Mouse (Mus musculus): Measurements from ENCODE around the gene Tet2. TPM values are rescaled to one million over a fixed set of nuclear protein-coding genes. Genes with fewer than 3 reads are reported as not detected.
A peak's percentile ranks its signal among the peaks of the same experiment; 100 is the strongest.
"Not testable (repeated sequence)": the region's sequence is repeated elsewhere in the genome, so short reads cannot be mapped to it uniquely, and the experiment has no call there.

The Tet2 gene
- polyA plus RNA-seq (2015; fragmentation: Nextera tagmentation; extraction: Ambion mirVana) = 14.5 and 17.2 TPM in 2 replicates

DNA sequence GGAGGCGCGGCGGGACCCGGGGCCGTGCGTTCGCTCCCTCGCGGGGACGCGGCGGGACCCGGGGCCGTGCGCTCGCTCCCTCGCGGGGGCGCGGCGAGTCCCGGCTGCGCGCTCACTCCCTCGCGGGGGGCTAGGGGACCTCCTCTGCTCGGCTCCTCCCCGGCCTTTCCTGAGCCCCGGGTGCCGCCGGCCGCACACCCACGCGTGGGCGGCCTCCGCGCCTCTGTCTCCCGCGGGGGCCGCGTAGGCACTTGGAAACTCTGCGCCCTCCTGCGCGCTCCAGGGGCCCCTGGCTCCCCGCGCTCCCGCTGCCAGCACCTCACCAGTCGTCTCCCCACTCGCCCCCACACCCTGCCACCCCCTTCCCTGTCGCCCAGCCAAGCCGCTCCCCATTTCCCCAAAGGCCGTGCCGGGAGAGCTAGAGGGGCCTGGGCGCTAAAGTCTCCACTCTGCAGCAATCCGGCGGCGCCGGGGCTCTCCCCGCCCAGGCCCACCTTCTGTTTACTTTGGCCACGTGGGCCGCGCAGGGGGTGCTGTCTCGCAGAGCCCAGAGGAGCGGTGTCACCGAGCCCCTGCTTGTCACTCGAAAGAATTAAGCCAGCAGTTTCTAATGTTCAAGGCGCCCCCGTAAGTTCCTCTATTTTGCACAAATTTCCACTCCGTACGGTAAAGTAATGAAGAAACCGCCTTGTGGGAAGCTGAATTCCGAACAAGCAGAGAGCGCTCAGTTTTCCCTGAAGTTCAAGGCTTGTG lies at the start of gene Tet2:
Gene Tet2 (minus strand): TSS at position 589 of the 753 bp plus-strand sequence.
- H3K9me3 ChIP-seq = no peaks in the 10 kb centered on the region
- ATAC-seq (ENCODE audit: insufficient read depth, low FRiP score, low read depth) = peak; percentile 60
- H3K4me1 ChIP-seq = no peaks in the 10 kb centered on the region
- H3K4me2 ChIP-seq = peak within 1 kb of the TSS; percentile 59
- H3K4me3 ChIP-seq (replicated peaks) = peak within 1 kb of the TSS; percentile 83
- under 1% methylated on average over 71 of the region's 73 CpGs for WGBS
- no peaks in the 10 kb centered on the region for H3K27me3 ChIP-seq (replicated peaks)
- H3K36me3 ChIP-seq = no peaks in the 10 kb centered on the region
- peak within 1 kb of the TSS; percentile 71 for H3K9ac ChIP-seq
- H3K27ac ChIP-seq = peak within 1 kb of the TSS; percentile 98

DNA sequence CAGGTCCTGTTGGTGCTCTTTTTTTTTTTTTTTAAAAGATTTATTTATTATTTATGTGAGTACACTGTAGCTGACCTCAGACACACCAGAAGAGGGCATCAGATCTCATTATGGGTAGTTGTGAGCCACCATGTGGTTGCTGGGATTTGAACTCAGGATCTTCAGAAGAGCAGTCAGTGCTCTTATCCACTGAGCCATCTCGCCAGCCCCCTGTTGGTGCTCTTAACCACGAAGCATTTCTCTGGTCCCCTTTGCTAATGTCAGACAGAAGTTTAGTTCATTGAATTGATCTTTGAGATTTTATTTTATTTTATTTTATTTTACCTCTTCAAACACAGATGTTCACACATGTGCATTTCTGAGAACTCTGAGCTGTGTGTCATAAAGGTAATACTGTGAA lies 48.1 kb upstream of the Tet2 start:
- H3K36me3 ChIP-seq; H3K9ac ChIP-seq; H3K27me3 ChIP-seq (replicated peaks); H3K9me3 ChIP-seq; H3K4me1 ChIP-seq; H3K27ac ChIP-seq; H3K4me3 ChIP-seq (replicated peaks); ATAC-seq (ENCODE audit: insufficient read depth, low FRiP score, low read depth); H3K4me2 ChIP-seq: not testable (repeated sequence)
- WGBS = 80% methylated on average over 2 of the region's 2 CpGs

DNA sequence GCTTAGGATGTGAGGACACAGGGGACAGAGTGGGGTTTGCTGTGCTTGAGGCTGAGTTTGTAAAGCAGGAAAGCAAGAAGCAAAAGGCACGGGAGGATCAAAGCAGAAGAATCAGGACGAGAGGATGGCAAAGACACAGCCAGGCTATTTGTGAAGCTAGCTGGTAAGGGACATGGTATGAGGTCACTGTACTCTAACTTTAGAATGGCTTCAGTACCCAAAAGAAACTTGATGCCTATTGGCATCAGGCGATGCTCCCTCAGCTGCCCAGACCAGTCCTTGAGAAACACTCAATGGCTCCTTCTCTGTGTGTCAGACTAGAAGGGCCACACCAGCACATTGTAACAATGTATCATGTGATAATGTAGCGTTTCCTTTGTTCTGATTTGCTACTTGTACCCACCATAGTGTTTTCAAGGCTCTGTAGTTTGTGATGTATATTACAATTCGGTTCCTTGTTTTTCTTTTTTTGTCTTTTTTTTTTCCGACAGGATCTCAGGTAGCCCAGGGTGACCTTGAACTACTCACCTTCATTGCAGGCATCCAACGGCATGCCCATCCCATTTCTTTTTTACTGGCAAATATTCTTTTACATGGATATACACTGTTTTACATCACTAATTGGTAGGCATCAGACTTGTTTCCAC lies 45.7 kb upstream of the Tet2 start:
- ATAC-seq (ENCODE audit: insufficient read depth, low FRiP score, low read depth) = no peak
- 82% methylated on average over 7 of the region's 7 CpGs for WGBS
- Histone ChIP-seq H3K4me3 (replicated peaks) (no peak overlapping the region), H3K27ac (no peak overlapping the region), H3K4me1 (no peaks in the 10 kb centered on the region), H3K4me2 (no peak overlapping the region), H3K9me3 (no peaks in the 10 kb centered on the region), H3K9ac (no peak overlapping the region), H3K27me3 (replicated peaks) (no peaks in the 10 kb centered on the region), H3K36me3 (no peaks in the 10 kb centered on the region)

- 78% methylated on average over 2 of the region's 2 CpGs for whole genome bisulfite sequencing
- H3K4me1 ChIP-seq = no peaks in the 10 kb centered on the region
- H3K27me3 ChIP-seq (replicated peaks) = no peaks in the 10 kb centered on the region
- H3K9me3 ChIP-seq = no peaks in the 10 kb centered on the region
- H3K27ac ChIP-seq = no peak overlapping the region
- H3K4me3 ChIP-seq (replicated peaks) = no peak overlapping the region
- no peak overlapping the region for H3K9ac ChIP-seq
- no peak for ATAC-seq (ENCODE audit: insufficient read depth, low FRiP score, low read depth)
- no peak overlapping the region for H3K4me2 ChIP-seq
- H3K36me3 ChIP-seq = no peaks in the 10 kb centered on the region
Measured at GRCm38 (mm10) chr3:133585010-133585409, 40.1 kb upstream of the Tet2 start.

- Histone ChIP-seq H3K27me3 (replicated peaks) (no peaks in the 10 kb centered on the region), H3K4me3 (replicated peaks) (no peak overlapping the region), H3K27ac (no peak overlapping the region), H3K4me2 (no peak overlapping the region), H3K9ac (no peak overlapping the region), H3K4me1 (no peaks in the 10 kb centered on the region), H3K36me3 (no peaks in the 10 kb centered on the region), H3K9me3 (no peaks in the 10 kb centered on the region)
- 83% methylated on average over 9 of the region's 9 CpGs for WGBS
- ATAC-seq (ENCODE audit: insufficient read depth, low FRiP score, low read depth) = no peak
Measured at GRCm38 (mm10) chr3:133583411-133584025, 38.6 kb upstream of the Tet2 start.

DNA sequence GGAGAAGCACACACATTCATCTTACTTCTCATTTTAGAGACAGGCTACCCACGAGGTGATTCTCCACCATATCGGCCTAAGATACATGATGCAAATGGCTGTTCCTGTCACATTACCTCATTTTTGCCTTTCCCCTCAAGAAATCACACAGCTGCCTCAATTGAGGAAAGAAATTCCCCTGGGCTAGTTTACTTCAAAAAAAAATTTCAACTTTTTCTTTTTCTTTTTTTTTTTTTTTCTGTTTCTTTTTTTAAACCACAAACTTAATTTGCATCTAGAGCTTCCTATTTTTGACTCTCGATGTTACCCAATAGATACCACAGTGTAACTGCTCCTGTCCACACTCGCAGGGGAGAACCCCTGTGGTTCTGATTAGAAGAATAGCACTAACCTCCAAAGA lies 38.0 kb upstream of the Tet2 start:
- H3K9ac ChIP-seq = no peak overlapping the region
- no peaks in the 10 kb centered on the region for H3K27me3 ChIP-seq (replicated peaks)
- no peaks in the 10 kb centered on the region for H3K9me3 ChIP-seq
- WGBS = 65% methylated on average over 4 of the region's 4 CpGs
- H3K4me1 ChIP-seq = no peaks in the 10 kb centered on the region
- no peak overlapping the region for H3K4me3 ChIP-seq (replicated peaks)
- H3K36me3 ChIP-seq = no peaks in the 10 kb centered on the region
- no peak overlapping the region for H3K4me2 ChIP-seq
- H3K27ac ChIP-seq = no peak overlapping the region
- ATAC-seq (ENCODE audit: insufficient read depth, low FRiP score, low read depth) = no peak

- Histone ChIP-seq H3K27me3 (replicated peaks) (no peaks in the 10 kb centered on the region), H3K27ac (no peak overlapping the region), H3K4me3 (replicated peaks) (no peak overlapping the region), H3K4me2 (no peak overlapping the region), H3K9me3 (no peaks in the 10 kb centered on the region), H3K9ac (no peak overlapping the region), H3K36me3 (no peaks in the 10 kb centered on the region), H3K4me1 (no peaks in the 10 kb centered on the region)
- ATAC-seq (ENCODE audit: insufficient read depth, low FRiP score, low read depth) = no peak
- WGBS = 79% methylated on average over 5 of the region's 5 CpGs
Measured at GRCm38 (mm10) chr3:133582096-133582495, 37.2 kb upstream of the Tet2 start.

GRCm38 (mm10) chr3:133581541-133581940 lies 36.6 kb upstream of the Tet2 start:
- 80% methylated on average over 4 of the region's 4 CpGs for WGBS
- H3K4me3 ChIP-seq (replicated peaks) = no peak overlapping the region
- no peaks in the 10 kb centered on the region for H3K36me3 ChIP-seq
- H3K4me1 ChIP-seq = no peaks in the 10 kb centered on the region
- H3K27me3 ChIP-seq (replicated peaks) = no peaks in the 10 kb centered on the region
- H3K27ac ChIP-seq = no peak overlapping the region
- no peak overlapping the region for H3K4me2 ChIP-seq
- no peak overlapping the region for H3K9ac ChIP-seq
- no peaks in the 10 kb centered on the region for H3K9me3 ChIP-seq
- ATAC-seq (ENCODE audit: insufficient read depth, low FRiP score, low read depth) = no peak

DNA sequence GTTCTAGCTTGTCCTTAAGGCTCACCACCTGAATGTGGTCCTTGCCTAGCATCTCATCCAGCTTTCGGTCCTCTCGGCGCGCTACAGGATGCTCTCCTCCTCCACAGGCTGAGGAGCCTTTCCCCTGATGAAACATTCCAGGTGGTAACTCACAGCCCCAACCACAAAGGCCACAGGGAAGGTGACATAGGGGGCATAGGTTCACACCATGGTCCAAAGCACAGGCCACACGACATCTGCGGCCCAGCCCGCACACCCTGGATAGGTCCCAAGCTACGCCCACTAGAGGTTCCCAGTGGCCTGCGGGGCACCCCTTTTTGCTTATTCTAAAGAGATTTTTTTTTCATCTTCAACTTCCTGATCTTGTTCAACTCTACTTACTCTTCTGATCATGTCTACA lies 34.7 kb upstream of the Tet2 start:
- H3K9me3 ChIP-seq = no peaks in the 10 kb centered on the region
- no peak overlapping the region for H3K27ac ChIP-seq
- no peaks in the 10 kb centered on the region for H3K36me3 ChIP-seq
- no peak overlapping the region for H3K9ac ChIP-seq
- no peaks in the 10 kb centered on the region for H3K27me3 ChIP-seq (replicated peaks)
- WGBS = 90% methylated on average over 9 of the region's 9 CpGs
- no peak for ATAC-seq (ENCODE audit: insufficient read depth, low FRiP score, low read depth)
- no peak overlapping the region for H3K4me2 ChIP-seq
- no peaks in the 10 kb centered on the region for H3K4me1 ChIP-seq
- no peak overlapping the region for H3K4me3 ChIP-seq (replicated peaks)

DNA sequence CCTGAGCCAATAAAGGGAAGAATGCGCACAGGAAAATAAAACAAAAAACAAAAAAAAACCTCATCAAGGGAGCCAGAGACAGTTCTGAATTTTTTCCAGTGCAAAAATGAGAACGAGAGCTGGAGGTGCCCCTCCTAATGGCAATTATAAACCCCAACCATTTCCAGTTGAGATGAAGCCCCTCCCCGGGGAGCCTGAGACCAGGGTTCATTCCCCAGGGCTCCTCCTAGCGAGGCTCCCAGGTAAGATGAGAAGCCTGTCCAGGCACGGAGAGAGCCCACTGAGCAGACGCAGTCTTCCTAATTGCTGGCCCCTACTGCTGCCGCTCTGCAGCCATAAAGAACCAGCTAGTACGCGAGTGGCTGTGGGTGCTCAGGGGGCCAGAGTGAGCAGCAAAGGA lies 34.2 kb upstream of the Tet2 start:
- Histone ChIP-seq H3K27ac (no peak overlapping the region), H3K9me3 (no peaks in the 10 kb centered on the region), H3K4me2 (no peak overlapping the region), H3K27me3 (replicated peaks) (no peaks in the 10 kb centered on the region), H3K36me3 (no peaks in the 10 kb centered on the region), H3K4me1 (no peaks in the 10 kb centered on the region), H3K9ac (no peak overlapping the region), H3K4me3 (replicated peaks) (no peak overlapping the region)
- WGBS = 51% methylated on average over 9 of the region's 9 CpGs
- ATAC-seq (ENCODE audit: insufficient read depth, low FRiP score, low read depth) = no peak

GRCm38 (mm10) chr3:133574969-133575368 lies 30.0 kb upstream of the Tet2 start:
- Histone ChIP-seq H3K9me3 (no peaks in the 10 kb centered on the region), H3K9ac (no peak overlapping the region), H3K27me3 (replicated peaks) (no peaks in the 10 kb centered on the region), H3K4me1 (no peaks in the 10 kb centered on the region), H3K27ac (no peak overlapping the region), H3K4me3 (replicated peaks) (no peak overlapping the region), H3K4me2 (no peak overlapping the region), H3K36me3 (no peaks in the 10 kb centered on the region)
- WGBS = 76% methylated on average over 6 of the region's 6 CpGs
- no peak for ATAC-seq (ENCODE audit: insufficient read depth, low FRiP score, low read depth)

DNA sequence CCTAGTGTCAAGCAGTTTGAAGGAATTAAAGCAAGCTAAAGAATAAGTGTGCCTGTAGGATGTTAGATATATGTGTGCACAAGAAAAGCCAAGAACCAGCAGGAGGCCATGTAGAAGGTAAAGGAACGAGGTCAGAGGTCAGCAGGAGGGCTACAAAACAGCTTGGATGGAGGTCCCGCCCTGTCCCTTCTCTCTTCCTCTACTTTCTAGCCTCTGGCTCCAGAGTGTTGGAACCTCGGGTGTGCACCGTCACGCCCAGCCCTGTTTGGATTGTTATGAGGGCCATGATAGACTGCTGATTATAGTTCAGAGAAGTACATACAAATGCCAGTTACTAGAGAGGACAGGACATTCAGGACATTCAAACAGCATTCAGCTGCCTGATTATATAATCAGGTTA lies 27.0 kb upstream of the Tet2 start:
- WGBS = 68% methylated on average over 5 of the region's 5 CpGs

More for the DNA sequence above, 27.0 kb upstream of the Tet2 start:
- H3K4me2 ChIP-seq = no peak overlapping the region
- no peak for ATAC-seq (ENCODE audit: insufficient read depth, low FRiP score, low read depth)
- no peaks in the 10 kb centered on the region for H3K4me1 ChIP-seq
- H3K4me3 ChIP-seq (replicated peaks) = no peak overlapping the region
- H3K36me3 ChIP-seq = no peaks in the 10 kb centered on the region
- H3K9me3 ChIP-seq = no peaks in the 10 kb centered on the region
- H3K27me3 ChIP-seq (replicated peaks) = no peaks in the 10 kb centered on the region
- no peak overlapping the region for H3K27ac ChIP-seq
- no peak overlapping the region for H3K9ac ChIP-seq

Data from stomach, embryonic 15.5 days (tissue).